Mouse (Mus musculus) midbrain, postnatal 0 days (tissue): ENCODE data around the gene Rere. TPM values are rescaled to one million over a fixed set of nuclear protein-coding genes. Genes with fewer than 3 reads are reported as not detected.
A peak's percentile ranks its signal among the peaks of the same experiment; 100 is the strongest.
"Not testable (repeated sequence)": the region's sequence is repeated elsewhere in the genome, so short reads cannot be mapped to it uniquely, and the experiment has no call there.

Source experiments
- ATAC-seq: fragments of 200-750 bp; cut with Nextera tagmentation; 2 replicates; pipeline ENCODE4 v1.8.0; 2017; ENCODE audit warnings: moderate number of reproducible peaks, mild to moderate bottlenecking, moderate TSS enrichment, moderate library complexity; ENCODE audit not compliant: low FRiP score
- DNase-seq: peaks from one replicate; pipeline ENCODE4 v3.0.0-alpha.2; 2015; ENCODE audit warnings: low spot score
- H3K27ac ChIP-seq: fragments of 300-500 bp; sonication (generic); 2 replicates; pipeline ENCODE4 v1.5.1; 2014; ENCODE audit warnings: low read depth, mild to moderate bottlenecking, low read length, mixed read lengths
- H3K27me3 ChIP-seq: fragments of 300-500 bp; sonication (generic); 2 replicates; pipeline ENCODE4 v1.6.1; 2014; ENCODE audit warnings: low read length, control low read depth, mixed read lengths; ENCODE audit not compliant: insufficient read depth
- H3K36me3 ChIP-seq: fragments of 300-500 bp; sonication (generic); 2 replicates; pipeline ENCODE4 v1.6.1; 2014; ENCODE audit warnings: low read length, control low read depth, mixed read lengths; ENCODE audit not compliant: insufficient read depth
- H3K4me1 ChIP-seq: fragments of 300-500 bp; sonication (generic); 2 replicates; pipeline ENCODE4 v1.6.1; 2014; ENCODE audit warnings: mild to moderate bottlenecking, control low read depth, antibody characterized with exemption, low read length, mixed read lengths; ENCODE audit not compliant: insufficient read depth
- H3K4me2 ChIP-seq: fragments of 300-500 bp; sonication (generic); 2 replicates; pipeline ENCODE4 v1.6.1; 2014; ENCODE audit warnings: low read depth, mild to moderate bottlenecking, low read length, mixed read lengths; ENCODE audit not compliant: poor library complexity, severe bottlenecking
- H3K4me3 ChIP-seq: fragments of 300-500 bp; sonication (generic); 2 replicates; pipeline ENCODE4 v1.5.1; 2014; ENCODE audit warnings: low read depth, mild to moderate bottlenecking, low read length, moderate library complexity
- H3K9ac ChIP-seq: fragments of 300-500 bp; sonication (generic); replicated peaks from 2 replicates; pipeline ENCODE4 v1.6.1; 2014; ENCODE audit warnings: mild to moderate bottlenecking, low read length, moderate library complexity, mixed read lengths; ENCODE audit not compliant: poor library complexity, severe bottlenecking
- H3K9me3 ChIP-seq: fragments of 300-500 bp; sonication (generic); 2 replicates; pipeline ENCODE4 v1.6.1; 2016; ENCODE audit warnings: low read length, control low read depth
- CTCF ChIP-seq: IDR thresholded peaks from 2 replicates; pipeline ENCODE4 v1.5.1; 2016; ENCODE audit warnings: antibody characterized with exemption, mild to moderate bottlenecking
- WGBS: fragments of 180-500 bp; shearing (Covaris S2); extraction: QIAGEN DNeasy Blood & Tissue Kit; methylation state at CpG from one replicate; pipeline ENCODE4 v1.1.7; 2014; 5-methylcytosine and 5-hydroxymethylcytosine counted together
- polyA plus RNA-seq: library from polyadenylated mRNA; unstranded; fragments of >200 nt; fragmentation: Nextera tagmentation; extraction: Ambion mirVana; gene quantifications from 2 replicates; pipeline ENCODE4 v1.2.1, GENCODE M21; 2015
- total RNA-seq: library from RNA; depleted of rRNA; stranded (reverse); fragments of >200 nt; gene quantifications from 2 replicates; pipeline ENCODE4 v1.2.3, GENCODE M21; 2014

Gene Rere
- total and polyA plus RNA-seq, 2 experiments from 2014 or later, result 22.7 to 36.8 TPM

- H3K4me3 ChIP-seq, result no peak overlapping the region
- ATAC-seq (no peak), DNase-seq (no peak)
- H3K9me3 ChIP-seq, result no peaks in the 10 kb centered on the region
- TF ChIP-seq CTCF, result peak; percentile 59
- H3K36me3 ChIP-seq, result no peaks in the 10 kb centered on the region
- H3K27me3 ChIP-seq, result no peaks in the 10 kb centered on the region
- 49% methylated on average over 7 of the region's 7 CpGs for WGBS
- H3K27ac ChIP-seq, result no peak overlapping the region
- no peak overlapping the region for H3K4me2 ChIP-seq
- no peaks in the 10 kb centered on the region for H3K4me1 ChIP-seq
- no peak overlapping the region for H3K9ac ChIP-seq
Observed at GRCm38 (mm10) chr4:150264903-150265302, 16.5 kb upstream of the Rere start.

- no peak for ATAC-seq
- H3K27me3 ChIP-seq, result no peaks in the 10 kb centered on the region
- no peak overlapping the region for H3K27ac ChIP-seq
- DNase-seq, result no peak
- H3K4me2 ChIP-seq, result no peak overlapping the region
- no peaks in the 10 kb centered on the region for H3K36me3 ChIP-seq
- no peaks in the 10 kb centered on the region for H3K4me1 ChIP-seq
- no peak overlapping the region for H3K9ac ChIP-seq
- no peak overlapping the region for H3K4me3 ChIP-seq
- H3K9me3 ChIP-seq, result no peaks in the 10 kb centered on the region
- TF ChIP-seq CTCF, result no peak
- WGBS, result 70% methylated on average over 5 of the region's 5 CpGs
Observed at GRCm38 (mm10) chr4:150265471-150265870, 16.0 kb upstream of the Rere start.

- Histone ChIP-seq H3K4me1 (no peaks in the 10 kb centered on the region), H3K4me3 (no peak overlapping the region), H3K36me3 (no peaks in the 10 kb centered on the region), H3K27me3 (no peaks in the 10 kb centered on the region), H3K27ac (no peak overlapping the region), H3K9me3 (no peaks in the 10 kb centered on the region), H3K9ac (no peak overlapping the region), H3K4me2 (no peak overlapping the region)
- 73% methylated on average over 21 of the region's 21 CpGs for WGBS
- no peak for ATAC-seq
- no peak for DNase-seq
- no peak for TF ChIP-seq CTCF
Observed at GRCm38 (mm10) chr4:150266655-150267223, 14.7 kb upstream of the Rere start.

- DNase-seq (no peak), ATAC-seq (no peak)
- no peaks in the 10 kb centered on the region for H3K36me3 ChIP-seq
- H3K4me3 ChIP-seq, result no peak overlapping the region
- no peaks in the 10 kb centered on the region; the same call in 1 of the 2 replicates for H3K4me1 ChIP-seq
- H3K9me3 ChIP-seq, result no peaks in the 10 kb centered on the region
- WGBS, result 81% methylated on average over 33 of the region's 33 CpGs
- no peak for TF ChIP-seq CTCF
- H3K4me2 ChIP-seq, result no peak overlapping the region
- no peaks in the 10 kb centered on the region for H3K27me3 ChIP-seq
- H3K9ac ChIP-seq, result no peak overlapping the region
- no peak overlapping the region for H3K27ac ChIP-seq
Observed at GRCm38 (mm10) chr4:150268674-150269653, 12.5 kb upstream of the Rere start.

- Histone ChIP-seq H3K4me1 (no peaks in the 10 kb centered on the region; the same call in 1 of the 2 replicates), H3K27me3 (no peaks in the 10 kb centered on the region), H3K9me3 (no peaks in the 10 kb centered on the region), H3K4me2 (no peak overlapping the region), H3K27ac (no peak overlapping the region), H3K36me3 (no peaks in the 10 kb centered on the region), H3K4me3 (no peak overlapping the region), H3K9ac (no peak overlapping the region)
- no peak for TF ChIP-seq CTCF
- DNase-seq (no peak), ATAC-seq (no peak)
- 60% methylated on average over 7 of the region's 7 CpGs for WGBS
Observed at GRCm38 (mm10) chr4:150269679-150270078, 11.8 kb upstream of the Rere start.

- 66% methylated on average over 4 of the region's 4 CpGs for WGBS
- not testable (repeated sequence) for DNase-seq, H3K27ac ChIP-seq, H3K9ac ChIP-seq, H3K4me2 ChIP-seq, H3K9me3 ChIP-seq, ATAC-seq, H3K4me1 ChIP-seq, H3K4me3 ChIP-seq, H3K27me3 ChIP-seq, H3K36me3 ChIP-seq
Observed at GRCm38 (mm10) chr4:150270718-150271117, 10.7 kb upstream of the Rere start.
